Mouse (Mus musculus) heart, adult 2 months (tissue): ENCODE results near the gene Krt90. TPM values are rescaled to one million over a fixed set of nuclear protein-coding genes. Genes with fewer than 3 reads are reported as not detected.
"Not testable (repeated sequence)": the region's sequence is repeated elsewhere in the genome, so short reads cannot be mapped to it uniquely, and the experiment has no call there.

Experiments
- DNase-seq, 2 experiments: peaks; one replicate each; pipeline ENCODE4 v3.0.0; 2021
- H3K27ac ChIP-seq: fragments of 200-600 bp; 2 replicates; pipeline ENCODE4 v1.8.1; 2022
- H3K27me3 ChIP-seq: fragments of 200-500 bp; 2 replicates; pipeline ENCODE4 v1.6.1; 2012; ENCODE audit warnings: mild to moderate bottlenecking, low read length, inconsistent platforms, mixed read lengths; ENCODE audit not compliant: control insufficient read depth, insufficient read depth
- H3K36me3 ChIP-seq: fragments of 200-500 bp; 2 replicates; pipeline ENCODE4 v1.6.1; 2012; ENCODE audit warnings: low read length, inconsistent platforms; ENCODE audit not compliant: control insufficient read depth, insufficient read depth
- H3K4me1 ChIP-seq: fragments of 200-500 bp; 2 replicates; pipeline ENCODE4 v1.6.1; 2011; ENCODE audit warnings: low read length; ENCODE audit not compliant: control insufficient read depth, insufficient read depth
- H3K4me3 ChIP-seq: fragments of 200-600 bp; 2 replicates; pipeline ENCODE4 v1.8.1; 2022
- H3K79me2 ChIP-seq: fragments of 200-500 bp; replicated peaks from 2 replicates; pipeline ENCODE4 v1.6.1; 2012; ENCODE audit warnings: mild to moderate bottlenecking, inconsistent platforms, low read length, moderate library complexity, mixed read lengths; ENCODE audit not compliant: control insufficient read depth, insufficient read depth
- H3K9ac ChIP-seq: fragments of 200-500 bp; 2 replicates; pipeline ENCODE4 v1.6.1; 2012; ENCODE audit warnings: low read depth, mild to moderate bottlenecking, control low read depth, inconsistent platforms, low read length, mixed read lengths
- CTCF ChIP-seq: fragments of 200-600 bp; IDR thresholded peaks from 2 replicates; pipeline ENCODE4 v1.8.1; 2022; ENCODE audit warnings: antibody characterized with exemption, mild to moderate bottlenecking, moderate library complexity
- EP300 ChIP-seq: fragments of 200-500 bp; IDR thresholded peaks from 2 replicates; pipeline ENCODE4 v1.6.1; 2011; ENCODE audit warnings: low read depth, low read length, control low read depth; ENCODE audit not compliant: insufficient read depth
- POLR2A ChIP-seq: fragments of 200-500 bp; IDR thresholded peaks from 2 replicates; pipeline ENCODE4 v1.6.1; 2011; ENCODE audit warnings: mild to moderate bottlenecking, low read depth, low read length, control low read depth; ENCODE audit not compliant: insufficient read depth
- WGBS: fragments of 180-500 bp; shearing (Covaris S2); methylation state at CpG from one replicate; pipeline ENCODE4 v1.1.7; 2018; 5-methylcytosine and 5-hydroxymethylcytosine counted together
- intact Hi-C: fragments of 180-260 bp; cut with DNase I; formaldehyde crosslinking; loops from one replicate; pipeline ENCODE4 v1.15.1; 2025
- polyA plus RNA-seq: library from polyadenylated mRNA; depleted of rRNA; stranded (reverse); fragments of >200 nt; gene quantifications from 2 replicates; pipeline ENCODE4 v1.2.3, GENCODE M21; 2012
- total RNA-seq, 2 experiments: library from RNA; stranded (reverse); gene quantifications; 2 replicates each; pipeline ENCODE4 v1.2.3; 2021

Gene Krt90
- total and polyA plus RNA-seq, 3 experiments: not detected

GRCm38 (mm10) chr15:101532720-101533119 is 30.0 kb downstream of the Krt90 start, which contains the start of gene Krt84:
TSS of gene Krt84 (minus strand) at chr15:101532820.
- no peak for TF ChIP-seq EP300
- TF ChIP-seq CTCF: no peak
- TF ChIP-seq POLR2A: no peak
- no peak within 1 kb of the TSS for H3K9ac ChIP-seq
- no peaks in the 10 kb centered on the region for H3K4me1 ChIP-seq
- intact Hi-C loops: no loop called here
- H3K79me2 ChIP-seq: no peaks in the 10 kb centered on the region
- WGBS: 80% methylated on average over 7 of the region's 7 CpGs
- H3K27ac ChIP-seq: no peak within 1 kb of the TSS
- H3K4me3 ChIP-seq: no peak within 1 kb of the TSS
- H3K36me3 ChIP-seq: no peaks in the 10 kb centered on the region
- no peak for DNase-seq
- H3K27me3 ChIP-seq: peaks cover under 1% of the 10 kb centered on the region; the same call in 1 of the 2 replicates

GRCm38 (mm10) chr15:101522556-101523232 is 40.1 kb downstream of the Krt90 start:
- Histone ChIP-seq H3K27ac (no peak overlapping the region), H3K79me2 (no peaks in the 10 kb centered on the region), H3K36me3 (no peaks in the 10 kb centered on the region), H3K27me3 (peaks cover 2% of the 10 kb centered on the region; the same call in 1 of the 2 replicates), H3K4me1 (no peaks in the 10 kb centered on the region), H3K9ac (no peak overlapping the region), H3K4me3 (no peak overlapping the region)
- DNase-seq: no peak
- TF ChIP-seq CTCF: no peak
- TF ChIP-seq EP300: no peak
- TF ChIP-seq POLR2A: no peak
- intact Hi-C loops: loop anchor here (5.0 kb wide), 1 partner anchor 250 kb away; no protein-coding TSS in a partner anchor
- 65% methylated on average over 4 of the region's 4 CpGs for WGBS

DNA sequence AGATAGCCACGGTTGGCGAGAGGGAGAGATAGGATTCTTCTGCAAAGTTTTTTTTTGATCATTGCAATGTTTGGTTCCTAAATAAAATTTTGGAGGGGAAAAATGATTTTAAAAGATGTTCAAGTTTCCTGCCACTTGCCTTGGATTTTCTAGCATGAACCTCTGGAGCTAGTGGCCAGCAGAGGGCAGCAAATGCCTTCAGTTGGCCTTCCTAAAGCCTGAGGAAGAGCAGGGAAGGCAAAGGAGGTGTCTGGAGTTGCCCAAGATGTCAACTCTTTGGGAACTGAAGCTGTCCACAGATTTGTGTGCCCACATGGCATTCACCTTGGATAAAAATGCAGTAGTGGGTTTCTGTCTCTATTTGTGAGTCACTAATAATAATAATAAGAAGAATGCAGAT is 43.0 kb downstream of the Krt90 start:
- Histone ChIP-seq H3K9ac (no peak overlapping the region), H3K4me3 (no peak overlapping the region)
- intact Hi-C loops: loop anchor here (1.0 to 5.0 kb wide), 4 partner anchors 181 to 546 kb away; no protein-coding TSS in a partner anchor

GRCm38 (mm10) chr15:101517161-101517560 is 45.6 kb downstream of the Krt90 start, which contains the start of gene Gm49425:
TSS of gene Gm49425 (minus strand) at chr15:101517261.
- H3K4me3 ChIP-seq, H3K79me2 ChIP-seq, H3K27me3 ChIP-seq, H3K36me3 ChIP-seq, H3K27ac ChIP-seq, H3K9ac ChIP-seq, H3K4me1 ChIP-seq, DNase-seq: not testable (repeated sequence)
- WGBS: 66% methylated on average over 2 of the region's 2 CpGs
- intact Hi-C loops: loop anchor here (2.0 kb wide), 1 partner anchor 84 kb away; no protein-coding TSS in a partner anchor

More for the DNA sequence above, 43.0 kb downstream of the Krt90 start:
- 6% methylated on average over 2 of the region's 2 CpGs for WGBS
- TF ChIP-seq CTCF: peak; percentile 91
- 0 out of 2 replicates have a peak, but pooled peaks have one; percentile 61 for TF ChIP-seq EP300
- no peak for TF ChIP-seq POLR2A
- Histone ChIP-seq H3K36me3 (no peaks in the 10 kb centered on the region), H3K27me3 (no peaks in the 10 kb centered on the region), H3K4me1 (no peaks in the 10 kb centered on the region), H3K79me2 (no peaks in the 10 kb centered on the region), H3K27ac (no peak overlapping the region)
- DNase-seq: peak; percentile 64 to 77

DNA sequence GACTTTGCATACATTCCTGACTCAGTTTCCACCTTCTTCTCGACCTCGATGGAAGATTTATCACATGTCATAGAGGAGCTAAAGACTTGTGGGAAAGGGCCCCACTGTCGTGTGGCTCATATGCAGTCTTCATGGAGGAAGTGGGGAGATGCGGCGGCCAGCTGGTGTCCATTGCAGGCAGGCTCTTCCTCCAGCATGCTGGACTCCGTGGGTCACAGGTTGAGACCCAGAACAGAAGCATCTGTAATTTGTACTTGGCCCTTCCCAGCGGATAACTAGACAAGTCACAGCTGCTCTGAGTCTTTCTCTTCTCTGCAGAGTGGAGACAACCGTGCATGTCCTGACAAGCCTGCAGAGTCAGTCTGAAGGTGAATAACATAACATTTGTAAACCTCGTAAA is 54.5 kb downstream of the Krt90 start:
- no peak for TF ChIP-seq EP300
- TF ChIP-seq POLR2A: no peak
- no peak for TF ChIP-seq CTCF
- 75% methylated on average over 9 of the region's 9 CpGs for WGBS
- no peak overlapping the region for H3K9ac ChIP-seq
- no peak overlapping the region for H3K4me3 ChIP-seq
- intact Hi-C loops: no loop called here
- no peaks in the 10 kb centered on the region for H3K79me2 ChIP-seq
- H3K27ac ChIP-seq: no peak overlapping the region
- no peaks in the 10 kb centered on the region for H3K4me1 ChIP-seq
- DNase-seq: no peak
- no peaks in the 10 kb centered on the region for H3K36me3 ChIP-seq
- H3K27me3 ChIP-seq: no peaks in the 10 kb centered on the region
